Mouse (Mus musculus) c-Kit-positive CD71-positive TER-119-negative erythroid progenitor cells, embryonic 14.5 days (primary cell): ENCODE measurements at regions not wholly inside any gene's neighbourhood (a gene's known extent, or its start where the extent isn't known, plus 50 kb on each side); places are given as distances from the start of the nearest gene placed in this dataset.

Experiments
- DNase-seq: peaks from one replicate; pipeline ENCODE4 v3.0.0-alpha.2; 2013; ENCODE audit warnings: low read depth

DNA sequence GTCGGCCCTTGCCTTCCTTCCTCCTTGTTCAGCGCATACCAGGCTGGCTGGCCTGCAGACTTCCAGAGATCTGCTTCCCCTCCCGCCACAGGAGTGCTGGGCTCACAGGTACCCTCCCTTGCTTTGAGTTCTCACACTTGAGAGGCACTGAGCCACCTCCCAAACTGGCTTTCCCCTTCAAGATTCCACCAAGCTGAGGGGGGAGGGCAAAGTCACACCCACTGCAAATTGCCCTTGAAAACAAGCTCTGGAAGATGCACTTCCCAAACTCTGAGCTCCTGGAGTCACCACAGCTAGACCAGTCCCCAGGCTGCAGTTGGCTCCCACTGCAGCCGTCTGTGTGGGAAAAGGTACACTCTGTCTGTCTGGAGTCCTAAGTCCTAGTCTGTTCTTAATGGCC, 142.1 kb upstream of the Slc22a12 start:
- no peak for DNase-seq

DNA sequence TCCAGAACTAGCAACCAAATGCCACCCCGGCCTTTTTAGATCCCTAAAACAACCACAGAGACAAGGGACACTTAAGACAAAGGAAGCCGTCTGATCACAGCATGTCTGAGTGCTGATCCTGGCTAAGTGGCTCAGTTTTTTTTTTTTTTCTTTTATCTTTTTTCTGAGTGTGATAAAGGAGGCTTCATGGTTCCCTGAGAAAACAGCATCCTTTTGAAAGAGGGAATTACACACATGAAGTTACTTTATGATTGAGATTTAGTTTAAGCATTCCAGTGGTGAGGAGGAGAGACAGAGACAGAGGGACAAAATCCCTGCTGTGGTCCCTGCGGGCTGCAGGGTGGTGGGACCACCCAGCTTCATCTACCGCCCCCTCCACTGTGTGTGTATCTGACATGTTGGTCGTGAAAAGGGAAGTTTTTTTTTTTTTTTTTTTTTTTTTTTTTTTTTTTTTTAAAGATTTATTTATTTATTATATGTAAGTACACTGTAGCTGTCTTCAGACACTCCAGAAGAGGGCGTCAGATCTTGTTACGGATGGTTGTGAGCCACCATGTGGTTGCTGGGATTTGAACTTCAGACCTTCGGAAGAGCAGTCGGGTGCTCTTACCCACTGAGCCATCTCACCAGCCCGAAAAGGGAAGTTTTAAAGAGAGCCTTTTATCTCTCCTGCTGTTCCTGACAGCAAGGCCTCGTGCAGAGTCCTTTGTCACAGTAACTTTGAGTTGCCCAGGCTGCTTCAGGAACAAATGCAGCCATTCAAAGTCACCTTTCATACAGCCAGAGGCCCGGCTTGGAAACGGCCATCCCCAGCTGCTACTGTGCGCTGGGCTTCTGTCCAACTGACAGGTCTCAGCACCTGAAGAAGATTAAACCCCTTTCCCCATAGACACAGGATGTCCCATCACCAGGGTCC, 136.8 kb upstream of the Slc22a12 start:
- no peak for DNase-seq

DNA sequence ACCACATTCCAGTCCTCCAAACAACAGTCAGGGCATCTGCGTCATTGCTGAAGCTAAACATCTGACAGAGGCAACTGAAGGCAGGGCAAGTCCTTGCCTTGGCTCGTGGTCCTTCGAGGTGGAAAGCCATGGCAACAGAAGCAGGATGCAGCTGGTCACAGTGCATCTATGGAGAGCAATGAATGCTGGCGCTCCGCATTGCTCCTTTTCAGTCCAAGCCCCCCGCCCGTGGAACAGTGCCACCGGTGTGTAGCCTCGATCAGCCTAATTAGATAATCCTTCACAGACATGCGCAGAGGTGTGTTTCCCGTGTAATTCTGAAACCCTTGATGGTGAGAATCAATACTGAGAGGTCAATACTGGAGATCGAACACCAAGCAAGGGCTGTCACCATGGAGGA, 134.7 kb upstream of the Slc22a12 start:
- no peak for DNase-seq

DNA sequence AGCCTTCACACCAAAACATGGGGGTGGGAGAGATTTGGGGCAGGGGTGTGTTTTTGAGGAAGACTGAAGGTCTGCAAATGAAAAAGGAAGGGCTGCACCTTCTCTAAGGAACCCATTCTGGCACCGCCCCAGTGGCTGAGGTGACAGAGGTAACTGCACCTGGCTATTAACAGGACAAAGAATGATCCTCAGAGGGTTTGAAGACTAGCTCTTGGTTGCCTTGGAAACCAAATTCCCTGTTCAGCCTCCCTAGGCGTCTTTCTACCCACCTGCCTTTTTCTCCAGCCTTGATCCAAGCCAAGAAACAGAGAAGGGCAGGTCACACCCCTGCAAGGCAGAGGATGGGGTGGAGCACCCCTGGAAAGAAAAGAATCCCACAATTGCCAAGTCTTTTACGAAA, 132.8 kb upstream of the Slc22a12 start:
- no peak for DNase-seq

DNA sequence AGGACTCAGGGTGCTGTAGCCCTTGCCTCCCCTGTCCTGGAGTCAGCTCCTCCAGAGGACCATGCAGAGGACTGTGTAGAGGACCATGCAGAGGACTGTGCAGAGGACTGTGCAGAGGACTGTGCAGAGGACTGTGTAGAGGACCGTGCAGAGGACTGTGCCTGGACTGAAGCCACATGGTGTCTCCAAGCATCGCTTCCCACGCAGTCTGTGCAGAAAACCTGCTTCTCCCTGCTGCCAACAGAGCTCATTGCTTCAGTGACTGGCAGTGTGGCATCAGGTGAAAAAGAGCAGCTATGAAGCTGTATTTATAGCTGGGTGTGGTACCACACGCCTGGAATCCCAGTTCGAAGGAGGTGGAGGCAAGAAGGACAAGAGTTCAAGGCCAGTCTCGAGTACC, 128.9 kb upstream of the Slc22a12 start:
- DNase-seq = no peak

DNA sequence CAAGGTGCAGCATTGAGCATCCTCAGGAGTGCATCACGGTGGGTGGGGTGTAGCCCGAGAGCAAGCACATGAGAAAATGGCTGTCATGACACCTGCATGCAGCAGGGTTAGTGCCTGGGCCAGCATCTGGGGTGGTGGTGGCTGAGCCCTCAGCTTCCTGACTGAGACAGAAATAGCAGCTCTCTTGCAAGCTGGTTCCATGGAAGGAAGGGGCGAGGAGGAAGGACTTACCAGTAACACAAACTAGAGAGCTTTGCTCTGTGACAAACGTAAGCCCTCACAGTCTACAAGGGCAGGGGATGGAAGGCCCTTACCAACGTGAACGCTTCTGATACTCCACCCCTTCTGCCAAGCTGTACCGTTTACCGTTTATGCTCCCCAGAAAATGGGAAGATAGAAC, 127.0 kb upstream of the Slc22a12 start:
- no peak for DNase-seq

DNA sequence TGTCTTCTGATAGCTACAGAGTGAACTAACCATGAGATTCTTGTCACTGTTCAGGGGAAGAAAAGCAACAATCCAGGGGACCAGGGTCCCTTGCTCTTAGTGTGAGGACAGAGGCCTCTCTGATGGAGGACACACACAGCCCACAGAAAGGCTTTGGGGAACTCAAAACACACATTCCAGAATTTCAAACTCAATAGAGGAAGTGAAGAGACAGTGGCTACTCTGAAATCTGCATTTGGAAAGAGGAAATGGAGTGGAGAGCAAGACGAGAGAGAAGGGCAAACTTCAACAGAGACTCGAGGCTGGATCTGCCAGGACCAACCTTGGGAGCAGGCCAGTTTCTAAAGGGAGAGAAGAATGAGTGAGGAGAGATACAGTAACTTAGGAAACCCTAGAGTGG, 125.7 kb upstream of the Slc22a12 start:
- DNase-seq = no peak

DNA sequence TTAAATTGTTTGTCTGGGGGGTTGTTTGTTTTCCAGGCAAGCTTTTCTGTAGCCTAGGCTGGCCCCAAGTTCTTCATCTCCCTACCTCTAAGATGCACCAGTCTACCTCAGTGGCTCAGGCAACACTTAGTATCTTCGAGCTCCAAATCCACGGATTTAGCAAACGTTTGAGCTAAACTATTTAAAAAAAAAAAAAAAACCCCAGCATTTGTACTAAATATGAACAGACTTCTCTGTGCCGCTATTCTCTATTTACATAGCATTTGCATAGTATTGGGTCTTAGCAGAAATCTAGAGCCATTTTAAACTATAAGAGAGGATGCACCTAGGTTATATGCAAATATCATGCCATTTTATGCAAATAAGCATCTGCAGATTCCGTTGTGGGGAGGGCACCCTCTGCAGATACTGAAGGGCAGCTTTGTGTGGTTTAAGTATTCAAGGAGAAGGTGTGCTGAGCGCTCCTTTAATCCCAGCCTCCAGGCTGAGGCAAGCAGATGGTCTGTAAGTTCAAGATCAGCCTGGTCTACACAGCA, 123.4 kb upstream of the Slc22a12 start:
- no peak for DNase-seq

DNA sequence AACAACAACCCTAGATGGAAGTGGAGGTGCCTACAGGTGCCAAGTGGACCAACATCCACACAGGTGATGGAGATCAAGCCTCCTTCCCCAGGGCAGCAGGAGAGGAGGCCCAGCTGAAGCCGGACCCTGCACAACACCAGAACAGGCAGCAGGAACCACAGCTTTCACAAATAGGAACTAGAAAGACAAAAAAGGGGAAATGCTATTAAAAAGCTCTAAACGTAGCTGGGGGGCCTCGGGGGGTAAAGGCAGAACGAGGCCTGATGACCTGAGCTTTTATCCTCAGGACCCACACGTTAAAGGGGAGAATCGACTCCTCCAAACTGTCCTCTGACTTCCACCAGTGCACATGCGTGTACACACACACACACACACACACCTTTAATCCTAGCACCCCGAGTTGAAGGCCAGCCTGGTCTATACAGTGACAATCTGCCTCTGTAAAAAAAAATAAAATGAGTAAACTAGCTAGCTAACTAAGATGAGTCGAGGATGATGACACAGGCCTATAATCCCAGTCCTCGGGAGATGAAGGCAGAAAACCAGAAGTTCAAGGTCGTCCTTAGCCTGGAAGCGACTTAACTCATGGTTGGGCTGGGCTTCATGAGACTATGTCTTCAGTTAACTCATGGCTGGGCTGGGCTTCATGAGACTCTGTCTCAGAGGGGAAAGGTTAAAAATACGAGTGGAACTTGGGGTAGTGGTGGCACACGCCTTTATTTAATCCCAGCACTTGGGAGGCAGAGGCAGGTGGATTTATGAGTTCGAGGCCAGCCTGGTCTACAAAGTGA, 122.6 kb upstream of the Slc22a12 start:
- no peak for DNase-seq

DNA sequence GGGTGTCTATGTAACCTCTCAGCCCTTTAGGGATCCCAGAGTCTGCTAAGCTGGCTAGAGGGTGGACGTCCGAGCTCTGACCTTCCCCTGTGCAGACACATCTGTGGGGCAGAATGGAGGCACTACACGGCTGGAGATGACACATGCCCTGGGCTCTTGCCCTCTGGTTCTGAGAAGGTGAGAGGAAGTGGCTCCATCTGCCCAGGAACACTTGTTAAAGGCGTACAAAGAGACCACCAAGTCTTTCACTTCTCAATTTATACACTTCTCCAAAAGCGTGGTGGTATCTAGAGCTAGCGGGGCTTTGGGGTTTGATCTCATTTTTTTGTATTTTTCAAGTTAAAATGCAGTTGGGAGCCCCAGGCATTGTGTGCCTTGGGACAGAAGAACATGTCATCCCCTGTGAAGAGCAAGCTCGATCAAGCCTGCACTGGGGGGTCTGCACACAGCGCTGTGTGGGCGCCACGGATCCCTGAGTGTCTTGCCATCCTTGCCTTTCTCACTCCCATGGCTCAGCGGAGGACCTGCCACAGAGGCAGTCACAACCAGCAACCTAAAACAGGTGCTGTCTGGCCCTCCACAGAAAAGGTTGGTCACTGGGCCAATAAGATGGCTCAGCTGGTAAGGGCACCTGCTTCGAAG, 121.6 kb upstream of the Slc22a12 start:
- DNase-seq = no peak

DNA sequence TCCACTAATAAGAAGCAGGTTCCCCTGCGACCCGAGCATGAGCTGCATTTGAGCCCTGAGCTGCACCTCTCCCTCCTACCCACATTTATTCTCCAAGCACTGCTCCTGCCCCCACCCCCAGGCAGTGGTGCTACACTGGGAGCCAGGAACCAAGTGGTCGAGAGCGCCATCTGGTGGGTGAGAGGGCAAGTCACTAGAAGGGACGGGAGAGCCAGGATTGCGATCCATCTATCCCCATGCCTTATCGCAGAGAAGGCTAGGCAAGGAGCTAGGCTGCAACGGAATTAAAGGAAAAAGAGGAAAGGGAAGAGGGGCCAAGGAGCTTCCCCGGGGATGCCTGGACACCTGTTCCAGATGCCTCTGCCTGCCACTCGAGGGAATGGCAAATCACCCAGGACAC, 120.6 kb upstream of the Slc22a12 start:
- DNase-seq = peak; percentile 57

DNA sequence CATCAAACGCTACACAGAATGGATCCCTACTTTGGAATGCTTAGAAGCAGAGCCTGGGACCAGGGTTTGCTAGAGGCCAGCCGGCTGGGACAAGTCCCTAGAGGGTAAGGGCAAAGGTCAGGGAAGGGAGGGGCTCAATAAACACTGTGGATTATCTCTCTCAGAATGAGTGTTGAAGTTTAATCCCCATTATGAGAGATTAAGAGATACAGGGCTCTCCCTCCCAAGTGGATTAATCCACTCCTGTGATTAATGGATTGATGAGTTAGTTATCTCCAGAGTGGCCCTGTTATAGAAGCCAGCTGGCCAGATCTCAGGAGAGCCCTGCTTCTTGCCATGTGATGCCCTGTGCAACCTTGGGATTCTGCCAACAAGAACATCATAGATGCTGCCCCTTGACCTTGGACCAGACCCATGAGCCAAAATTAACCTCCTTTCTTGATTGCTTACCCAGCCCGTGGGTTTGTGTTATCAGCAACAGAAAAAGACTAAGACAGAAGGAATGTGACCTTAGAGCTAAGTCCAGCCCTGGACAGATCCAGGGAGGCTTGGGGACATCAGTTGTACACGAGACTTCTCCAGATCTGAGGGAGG, 119.6 kb upstream of the Slc22a12 start:
- DNase-seq = no peak

DNA sequence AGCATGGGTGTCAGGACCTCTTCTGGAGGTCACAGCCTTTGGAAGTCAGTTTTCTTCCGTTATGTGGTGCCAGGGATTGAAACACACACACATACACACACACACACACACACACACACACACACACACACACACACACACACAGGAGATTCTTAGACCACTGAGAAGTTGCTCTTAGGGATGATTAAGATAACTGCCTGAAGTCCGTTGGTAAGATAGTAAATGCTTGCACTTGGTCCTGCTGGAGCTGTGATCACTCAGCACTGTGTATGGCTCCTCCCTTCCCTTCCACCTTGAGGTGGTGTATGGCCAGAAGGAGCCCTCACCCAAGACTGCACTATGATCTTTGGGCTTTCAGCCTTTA, 118.7 kb upstream of the Slc22a12 start:
- DNase-seq = no peak

DNA sequence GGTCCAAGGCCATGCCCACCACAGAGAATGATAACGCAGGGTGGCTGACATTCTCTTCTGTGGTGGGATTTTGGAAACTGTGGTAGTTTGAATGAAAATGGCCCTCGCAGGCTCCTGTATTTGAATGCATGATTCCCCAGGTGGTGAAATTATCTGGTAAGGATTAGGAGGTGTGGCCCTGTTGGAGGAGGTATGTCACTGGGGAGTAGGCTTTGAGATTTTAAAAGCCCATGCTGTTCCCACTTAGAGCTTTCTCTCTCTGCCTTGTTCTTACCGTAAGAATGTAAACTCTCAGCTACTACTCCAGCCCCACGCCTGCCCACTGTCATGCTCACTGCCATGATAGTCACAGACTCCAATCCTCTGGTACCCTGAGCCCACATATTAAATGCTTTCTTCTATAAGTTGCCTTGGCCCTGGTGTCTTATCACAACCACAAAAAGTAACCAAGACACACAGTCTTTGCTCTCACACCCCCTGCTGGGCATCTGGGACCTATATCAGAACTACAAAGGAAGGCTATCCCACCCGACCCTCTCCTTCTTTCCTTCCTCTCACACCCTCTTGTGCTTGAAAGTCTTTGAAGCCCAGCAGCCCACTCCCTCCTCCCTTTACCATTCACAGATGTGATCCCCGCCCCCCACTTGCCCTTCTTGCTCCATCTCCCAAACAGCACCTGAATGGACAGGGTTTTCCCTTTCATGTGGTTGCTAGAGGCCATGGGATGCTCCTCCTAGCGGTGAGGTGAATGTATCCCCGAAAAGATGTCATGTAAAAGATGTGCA, 118.1 kb upstream of the Slc22a12 start:
- DNase-seq = no peak

DNA sequence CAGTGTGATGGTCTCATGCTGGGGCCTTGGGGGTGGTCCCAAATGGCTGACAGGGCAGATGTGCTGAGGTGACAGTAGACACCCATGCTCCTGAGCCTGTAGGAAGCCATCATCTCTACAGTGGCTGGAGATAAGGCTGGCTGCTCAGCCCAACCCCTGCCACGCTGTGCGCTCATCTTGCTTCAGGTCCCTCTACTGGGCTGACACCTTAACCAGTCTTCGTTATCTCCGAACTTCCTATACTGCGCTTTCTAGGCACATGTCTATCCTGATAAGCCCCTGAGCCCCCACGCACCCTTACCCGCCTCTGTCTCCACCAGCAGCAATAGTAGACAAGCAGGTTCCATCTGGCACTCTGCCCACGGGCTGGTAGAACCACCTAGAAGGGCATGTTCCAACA, 117.3 kb upstream of the Slc22a12 start:
- peak; percentile 52 for DNase-seq

DNA sequence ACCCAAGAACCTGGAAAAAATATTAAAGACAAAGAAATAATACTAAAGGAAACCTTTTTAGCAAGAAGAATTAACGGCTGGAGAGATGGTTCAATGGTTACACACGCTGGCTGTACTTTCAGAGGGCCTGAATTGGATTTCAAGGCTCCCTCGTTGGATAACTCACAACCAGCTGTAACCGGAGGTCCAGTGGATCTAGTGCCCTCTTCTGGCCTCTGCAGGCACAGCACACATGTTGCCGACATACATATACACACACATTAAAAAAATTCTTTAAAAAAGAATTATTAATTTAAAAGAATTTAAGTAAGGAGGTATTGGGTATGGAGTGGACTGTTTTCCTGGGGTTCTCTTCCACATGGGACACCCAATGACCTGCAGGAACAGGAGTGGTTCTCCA, 111.7 kb upstream of the Slc22a12 start:
- DNase-seq = no peak

DNA sequence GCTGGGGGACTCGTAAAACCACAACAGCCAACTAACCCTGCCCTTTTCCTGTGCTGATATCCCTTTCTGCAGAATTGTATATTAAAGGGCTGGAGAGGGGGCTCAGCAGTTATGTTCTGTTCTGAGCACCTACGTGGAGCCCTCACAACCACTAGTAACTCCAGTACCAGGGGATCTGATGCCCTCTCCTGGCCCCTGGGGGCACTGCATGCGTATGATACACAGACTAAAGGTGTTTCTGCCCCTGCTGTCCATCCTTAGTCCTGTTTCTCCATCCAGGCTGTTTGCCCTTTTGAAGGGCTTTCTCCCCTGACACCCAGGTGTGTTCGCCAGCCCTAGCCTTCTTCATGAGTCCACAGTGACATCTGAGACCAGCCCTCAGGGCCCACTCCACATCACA, 109.9 kb upstream of the Slc22a12 start:
- no peak for DNase-seq

DNA sequence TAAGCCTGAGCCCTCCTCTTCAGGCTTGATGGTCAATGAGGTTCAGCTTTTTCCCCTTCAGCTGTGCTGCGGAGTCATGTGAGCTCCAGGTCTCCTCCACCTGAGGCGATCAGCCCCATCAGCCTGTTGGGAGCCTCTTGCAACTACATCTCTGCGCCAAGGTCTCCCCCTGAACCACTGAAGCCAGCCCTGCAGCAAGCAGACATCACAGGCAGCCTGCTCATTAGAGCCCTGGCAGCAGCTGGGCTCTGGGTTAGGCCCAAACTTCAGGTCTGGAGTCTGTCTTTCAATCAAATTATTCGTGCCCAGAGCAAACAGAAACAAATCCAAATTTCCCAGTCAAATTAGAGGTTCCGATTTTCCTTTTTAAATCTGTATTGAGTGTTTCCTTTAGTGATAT, 108.4 kb upstream of the Slc22a12 start:
- no peak for DNase-seq

DNA sequence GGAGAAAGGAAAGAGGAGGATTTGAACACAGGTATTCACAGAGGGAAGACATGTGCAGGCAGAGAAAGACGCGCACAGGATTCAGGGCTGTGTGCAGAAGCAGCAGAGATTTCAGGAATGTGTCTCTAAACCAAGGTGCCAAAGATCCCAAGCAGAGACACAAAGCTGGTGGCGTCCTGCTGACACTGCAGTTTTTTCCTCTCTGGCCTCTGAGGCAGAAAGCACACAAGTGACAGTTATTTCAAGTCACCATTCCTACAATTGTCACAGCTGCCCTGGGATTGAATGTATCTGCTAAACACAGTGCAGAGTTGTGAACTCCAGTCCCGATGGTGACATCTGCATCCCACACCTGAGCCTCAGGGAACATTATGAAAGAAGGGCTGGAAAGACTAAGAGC, 107.1 kb upstream of the Slc22a12 start:
- no peak for DNase-seq

DNA sequence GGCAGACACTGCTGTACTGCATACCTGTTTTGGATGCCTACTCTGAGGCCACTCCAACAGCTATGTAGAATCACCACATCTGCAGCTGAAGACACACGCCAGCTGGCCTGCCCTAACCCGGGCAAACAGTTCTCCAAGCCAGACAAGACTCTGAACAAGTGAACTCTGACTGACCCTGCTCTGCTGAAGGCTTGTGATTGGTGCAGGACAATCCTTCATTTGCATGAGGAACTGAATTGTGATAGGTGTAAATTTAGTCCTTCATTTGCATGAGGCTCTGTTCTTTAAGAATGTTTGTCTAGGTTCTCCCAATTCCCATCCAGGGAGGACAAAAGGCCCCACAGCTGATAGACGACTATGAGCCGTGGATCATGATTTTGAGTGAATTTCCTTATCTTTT, 104.9 kb upstream of the Slc22a12 start:
- DNase-seq = no peak

DNA sequence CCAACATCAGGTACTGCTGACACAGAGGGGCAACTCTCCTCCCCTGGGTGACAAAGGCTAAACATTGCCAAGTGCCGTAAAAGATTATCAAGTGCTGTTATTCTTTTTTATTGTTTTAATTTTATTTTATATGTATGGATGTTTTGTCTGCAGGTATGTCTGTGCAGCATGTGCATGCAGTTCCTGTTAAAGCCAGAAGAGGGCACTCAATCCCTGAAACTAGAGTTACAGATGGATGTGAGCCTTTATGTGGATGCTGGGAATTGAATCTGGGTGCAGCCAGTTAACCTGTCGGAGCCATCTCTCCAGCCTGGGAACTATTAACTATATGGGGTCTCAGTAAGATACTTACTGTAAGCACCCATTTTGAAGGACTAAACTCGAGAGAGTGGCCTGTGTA, 104.4 kb upstream of the Slc22a12 start:
- no peak for DNase-seq

DNA sequence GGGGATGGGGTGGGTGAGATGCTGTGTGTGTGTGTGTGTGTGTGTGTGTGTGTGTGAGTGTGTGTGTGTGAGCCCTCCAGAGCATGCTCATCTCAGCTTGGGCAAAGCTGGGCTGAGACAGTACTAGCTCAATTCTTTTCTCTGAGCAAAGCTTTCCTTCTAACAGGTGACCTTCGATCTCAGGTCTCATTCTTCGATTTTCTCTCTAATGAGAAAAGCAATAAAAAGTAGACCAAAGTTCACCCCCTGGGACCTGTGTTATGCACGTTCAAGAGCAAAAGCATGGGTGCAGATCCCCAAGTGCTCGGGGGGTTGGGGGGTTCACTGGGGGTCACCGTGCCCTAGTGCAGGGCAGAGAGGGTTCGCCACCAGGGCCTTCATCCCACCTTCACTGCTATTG, 103.1 kb upstream of the Slc22a12 start:
- no peak for DNase-seq
